Mouse (Mus musculus) ES-E14 (cell line): ENCODE measurements around the gene Insc.

Experiments used
- CHD2 ChIP-seq: IDR thresholded peaks from 2 replicates; pipeline ENCODE4 v1.6.1; 2014; ENCODE audit warnings: mild to moderate bottlenecking, low read depth, low read length, inconsistent platforms
- HCFC1 ChIP-seq: IDR thresholded peaks from 2 replicates; pipeline ENCODE4 v1.6.1; 2012; ENCODE audit warnings: low read length, inconsistent platforms, borderline replicate concordance; ENCODE audit not compliant: insufficient read depth
- MAFK ChIP-seq: IDR thresholded peaks from 2 replicates; pipeline ENCODE4 v1.6.1; 2014; ENCODE audit warnings: mild to moderate bottlenecking, low read depth, low read length, inconsistent platforms; ENCODE audit not compliant: insufficient read depth

GRCm38 (mm10) chr7:114718300-114718699, 25.2 kb upstream of the Insc start, which contains the start of gene Calcb:
- TF ChIP-seq CHD2 (no peak), MAFK (no peak), HCFC1 (no peak)
